In the genomic region with DNA sequence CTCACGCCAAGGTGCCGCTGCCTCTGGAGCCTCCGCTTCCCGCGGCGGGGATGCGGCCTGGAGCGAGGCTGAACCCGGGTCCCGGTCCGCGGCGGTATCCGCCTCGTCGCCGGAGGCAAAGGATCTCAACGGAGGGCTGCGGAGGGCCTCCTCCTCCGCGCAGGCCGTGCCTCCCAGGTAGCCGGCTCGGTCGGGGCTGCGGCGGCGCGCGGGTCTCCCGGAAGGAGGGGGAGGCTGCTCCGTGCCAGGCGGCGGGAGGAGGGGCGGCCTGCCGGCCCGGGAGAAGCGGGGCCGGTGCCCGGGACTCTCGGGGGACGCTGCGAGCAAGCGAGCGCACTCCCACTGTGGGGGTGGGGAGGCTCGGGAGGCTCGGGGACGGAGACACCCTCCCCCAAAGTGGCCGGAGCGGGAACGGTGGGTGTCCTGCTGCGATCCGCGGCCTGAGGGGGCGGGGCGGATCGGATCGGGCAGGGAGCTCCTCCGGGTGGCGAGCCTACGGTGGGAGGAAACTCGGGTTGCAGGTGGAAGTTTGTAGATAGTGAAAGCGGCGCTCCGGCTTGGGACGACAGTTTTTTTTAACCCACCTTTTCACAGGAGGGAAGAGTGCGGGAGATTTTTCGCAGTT, we compare ENCODE assay signal across 9 mouse cellular contexts. TPM values are rescaled to one million over a fixed set of nuclear protein-coding genes. Genes with fewer than 3 reads are reported as not detected.
DNase-seq lines count a peak whose midpoint lies in the region; ATAC-seq and TF ChIP-seq lines count a peak whose summit lies in the region.
"Had no signal": no experiment of that assay in that cellular context is flagged by ENCODE, and none has a peak within 500 bp of the region (broad histone marks: within the 10 kb centered on the region; RNA-seq: fewer than 3 reads in every experiment).

No protein-coding gene starts in this region.

- peak overlapping the region; percentile 63 for H3K4me2 ChIP-seq in embryonic facial prominence, embryonic 11.5 days (ENCODE audit: low read depth, low read length)
- peak overlapping the region; percentile 91 for H3K4me2 ChIP-seq in heart, postnatal 0 days (ENCODE audit: low read depth, low read length)

- H3K4me1 ChIP-seq in ES-Bruce4 (ENCODE audit: control insufficient read depth, insufficient read depth, low read length): peaks cover 4% of the 10 kb centered on the region
- H3K4me1 ChIP-seq in embryonic facial prominence, embryonic 11.5 days (ENCODE audit: control insufficient read depth, insufficient read depth, low read length): no peaks in the 10 kb centered on the region
- H3K4me1 ChIP-seq in heart, postnatal 0 days (ENCODE audit: control insufficient read depth, insufficient read depth): peaks cover 15% of the 10 kb centered on the region

- TF ChIP-seq POLR2A in ES-Bruce4 (IDR thresholded peaks at IDR 0.05; ENCODE audit: insufficient read depth, low read length): no peak

- H3K4me3 ChIP-seq in ES-Bruce4 (ENCODE audit: low read depth, low read length): peak overlapping the region; percentile 88
- H3K4me3 ChIP-seq in embryonic facial prominence, embryonic 11.5 days (ENCODE audit: low read depth, low read length): peak overlapping the region; percentile 60
- peak overlapping the region; percentile 84 for H3K4me3 ChIP-seq in heart, postnatal 0 days (ENCODE audit: low read depth, low read length)

- H3K9me3 ChIP-seq in ES-Bruce4 (replicated peaks; ENCODE audit: control insufficient read depth, insufficient read depth, low read length, poor library complexity, severe bottlenecking): no peaks in the 10 kb centered on the region
- no peaks in the 10 kb centered on the region for H3K9me3 ChIP-seq in embryonic facial prominence, embryonic 11.5 days (replicated peaks; ENCODE audit: control insufficient read depth, low read length)
- no peaks in the 10 kb centered on the region for H3K9me3 ChIP-seq in heart, postnatal 0 days (replicated peaks; ENCODE audit: control insufficient read depth, low read length)

- TF ChIP-seq CTCF in ES-Bruce4 (IDR thresholded peaks at IDR 0.05; ENCODE audit: low read depth, low read length): no peak
- TF ChIP-seq CTCF in heart, postnatal 0 days (IDR thresholded peaks at IDR 0.05; ENCODE audit: low read depth): no peak

- peak overlapping the region; percentile 96 for H3K9ac ChIP-seq in ES-Bruce4 (ENCODE audit: low read depth, poor library complexity, severe bottlenecking)
- peak overlapping the region; percentile 91 for H3K9ac ChIP-seq in embryonic facial prominence, embryonic 11.5 days (replicated peaks; ENCODE audit: low read length)
- H3K9ac ChIP-seq in heart, postnatal 0 days (replicated peaks; ENCODE audit: low read depth, low read length): peak overlapping the region; percentile 71

- no peaks in the 10 kb centered on the region for H3K27me3 ChIP-seq in ES-Bruce4 (ENCODE audit: control insufficient read depth, insufficient read depth, low read length, poor library complexity, severe bottlenecking)
- H3K27me3 ChIP-seq in embryonic facial prominence, embryonic 11.5 days (ENCODE audit: control insufficient read depth, insufficient read depth, low read length): no peaks in the 10 kb centered on the region
- no peaks in the 10 kb centered on the region for H3K27me3 ChIP-seq in heart, postnatal 0 days (ENCODE audit: control insufficient read depth, insufficient read depth, low read length)

- ATAC-seq in embryonic facial prominence, embryonic 11.5 days (replicated peaks; ENCODE audit: insufficient number of reproducible peaks, low FRiP score, low TSS enrichment, low read depth): peak; percentile 55
- peak; percentile 40 for ATAC-seq in heart, postnatal 0 days (ENCODE audit: insufficient read depth, low read depth)

- TF ChIP-seq EP300 in ES-Bruce4 (IDR thresholded peaks at IDR 0.05; ENCODE audit: insufficient read depth, low read depth, low read length): no peak
- no peak for TF ChIP-seq EP300 in heart, postnatal 0 days (IDR thresholded peaks at IDR 0.05; ENCODE audit: low read depth)

- DNase-seq in adrenal gland, adult 2 months: peak; percentile 83
- DNase-seq in embryonic facial prominence, embryonic 11.5 days (ENCODE audit: low spot score): peak; percentile 57
- DNase-seq in heart, postnatal 0 days (ENCODE audit: low spot score): peak; percentile 15
- DNase-seq in kidney, postnatal 25 days: peak; percentile 62 to 84
- DNase-seq in lung, postnatal 4 days: peak; percentile 66 to 75
- peak; percentile 50 to 52 for DNase-seq in right cerebral cortex, postnatal 10 days (ENCODE audit: low spot score in 2 of 2)
- DNase-seq in natural killer cell, adult 2 months (ENCODE audit: low spot score in 2 of 2): no peak

- H3K36me3 ChIP-seq in ES-Bruce4 (ENCODE audit: control insufficient read depth, insufficient read depth, low read length, poor library complexity, severe bottlenecking): peaks cover 37% of the 10 kb centered on the region
- no peaks in the 10 kb centered on the region for H3K36me3 ChIP-seq in embryonic facial prominence, embryonic 11.5 days (replicated peaks; ENCODE audit: control insufficient read depth, insufficient read depth, low read depth, low read length)
- 0 out of 2 replicates have a peak, but pooled peaks cover 3% of the 10 kb centered on the region for H3K36me3 ChIP-seq in heart, postnatal 0 days (replicated peaks; ENCODE audit: control insufficient read depth, insufficient read depth, low read length)

- 2% methylated on average over 45 of the region's 68 CpGs for WGBS in embryonic facial prominence, embryonic 11.5 days
- WGBS in heart, postnatal 0 days: under 1% methylated on average over 64 of the region's 68 CpGs

- H3K27ac ChIP-seq in ES-Bruce4 (ENCODE audit: insufficient read depth, low read length): peak overlapping the region; percentile 75
- peak overlapping the region; percentile 83 for H3K27ac ChIP-seq in embryonic facial prominence, embryonic 11.5 days (replicated peaks; ENCODE audit: low read depth, low read length)
- H3K27ac ChIP-seq in heart, postnatal 0 days (ENCODE audit: low read depth): peak overlapping the region; percentile 73

RNA-seq across cellular contexts. Expression of gene Msh6, which starts 0.5 kb away (rescaled TPM):
- polyA plus RNA-seq in ES-Bruce4 (2011; ENCODE audit: insufficient read depth, insufficient read length, low read depth, missing spikeins): 421 and 452 TPM in 2 replicates
- total RNA-seq in adrenal gland, adult 2 months (2021): 10 to 100 TPM; 13.1 to 13.6 TPM
- 1.8 and 2.0 TPM in 2 replicates for polyA plus RNA-seq in adrenal gland, adult 2 months (2012; rRNA removed)
- polyA plus RNA-seq in embryonic facial prominence, embryonic 11.5 days (2014; fragmentation: Nextera tagmentation; extraction: Ambion mirVana): 88.7 and 99.0 TPM in 2 replicates
- 9.4 and 22.2 TPM in 2 replicates for total RNA-seq in heart, postnatal 0 days (2014; rRNA removed; ENCODE audit: low replicate concordance)
- polyA plus RNA-seq in heart, postnatal 0 days (2015; fragmentation: Nextera tagmentation; extraction: Ambion mirVana): 8.6 and 8.9 TPM in 2 replicates

RNA-seq across cellular contexts. Expression of gene Rpl36-ps4, which starts 54.6 kb away (rescaled TPM):
- polyA plus RNA-seq in ES-Bruce4 (2011; ENCODE audit: insufficient read depth, insufficient read length, low read depth, missing spikeins): not detected in 2 replicates
- total RNA-seq in adrenal gland, adult 2 months (2021): not detected
- not detected in 2 replicates for polyA plus RNA-seq in adrenal gland, adult 2 months (2012; rRNA removed)
- not detected in 2 replicates for polyA plus RNA-seq in embryonic facial prominence, embryonic 11.5 days (2014; fragmentation: Nextera tagmentation; extraction: Ambion mirVana)
- not detected in 2 replicates for total RNA-seq in heart, postnatal 0 days (2014; rRNA removed; ENCODE audit: low replicate concordance)
- polyA plus RNA-seq in heart, postnatal 0 days (2015; fragmentation: Nextera tagmentation; extraction: Ambion mirVana): not detected in 2 replicates
- total RNA-seq: heart, postnatal 36 days had no signal

Comparison
In these comparisons a context has a peak if more than half of its experiments do, and no peak if none do; other contexts are left out.
1. DNase-seq: peak in adrenal gland, adult 2 months (single experiment), embryonic facial prominence, embryonic 11.5 days (single experiment), heart, postnatal 0 days (single experiment), kidney, postnatal 25 days (2 of 2), lung, postnatal 4 days (2 of 2) and right cerebral cortex, postnatal 10 days (2 of 2); none in natural killer cell, adult 2 months (0 of 2).
2. Peak in every context shown above with its lines, with median percentiles within 50 percentile points of each other: H3K27ac ChIP-seq, H3K4me3 ChIP-seq and H3K9ac ChIP-seq.